ENCODE assay signal across 10 mouse cellular contexts in genomic region chr16:32668030-32668429, GRCm38 (mm10). TPM values are rescaled to one million over a fixed set of nuclear protein-coding genes. Genes with fewer than 3 reads are reported as not detected.
DNase-seq lines count a peak whose midpoint lies in the region; ATAC-seq and TF ChIP-seq lines count a peak whose summit lies in the region.
"Had no signal": no experiment of that assay in that cellular context is flagged by ENCODE, and none has a peak within 500 bp of the region (broad histone marks: within the 10 kb centered on the region; RNA-seq: fewer than 3 reads in every experiment).

No protein-coding gene starts in this region.

- peaks cover 4% of the 10 kb centered on the region for H3K36me3 ChIP-seq in heart, embryonic 15.5 days
- peaks cover 91% of the 10 kb centered on the region for H3K36me3 ChIP-seq in E14TG2a.4 (ENCODE audit: insufficient read depth, low read length)
- H3K36me3 ChIP-seq in stomach, postnatal 0 days (ENCODE audit: control insufficient read depth, insufficient read depth, low read length) = peaks cover 9% of the 10 kb centered on the region

- H3K4me2 ChIP-seq in heart, embryonic 15.5 days = no peak overlapping the region
- no peak overlapping the region for H3K4me2 ChIP-seq in stomach, postnatal 0 days (replicated peaks; ENCODE audit: low read depth)

- 70% methylated on average over 10 of the region's 10 CpGs for WGBS in heart, embryonic 15.5 days
- 73% methylated on average over 10 of the region's 10 CpGs for WGBS in stomach, postnatal 0 days

- intact Hi-C loops in heart, postnatal 25 days (cut with DNase I) = no loop called here

- H3K9me3 ChIP-seq in heart, embryonic 15.5 days (replicated peaks) = no peaks in the 10 kb centered on the region
- no peaks in the 10 kb centered on the region for H3K9me3 ChIP-seq in E14TG2a.4 (ENCODE audit: low read length)
- no peaks in the 10 kb centered on the region for H3K9me3 ChIP-seq in stomach, postnatal 0 days (ENCODE audit: control insufficient read depth, low read length)

- H3K27ac ChIP-seq in heart, embryonic 15.5 days = peak overlapping the region; percentile 33
- peak overlapping the region; percentile 80 for H3K27ac ChIP-seq in brown adipose tissue, adult 24 weeks (replicated peaks; ENCODE audit: low read depth, low read length)
- no peak overlapping the region for H3K27ac ChIP-seq in stomach, postnatal 0 days (replicated peaks)
- H3K27ac ChIP-seq: kidney, postnatal 0 days had no signal

- H3K4me1 ChIP-seq in heart, embryonic 15.5 days (replicated peaks) = peaks cover 84% of the 10 kb centered on the region
- H3K4me1 ChIP-seq in E14TG2a.4 (replicated peaks; ENCODE audit: low read depth, low read length) = peaks cover 100% of the 10 kb centered on the region
- peaks cover 38% of the 10 kb centered on the region for H3K4me1 ChIP-seq in brown adipose tissue, adult 24 weeks (ENCODE audit: control insufficient read depth, insufficient read depth, insufficient read length, low read length)
- peaks cover 9% of the 10 kb centered on the region for H3K4me1 ChIP-seq in stomach, postnatal 0 days (replicated peaks; ENCODE audit: control insufficient read depth, insufficient read depth)

- no peak for DNase-seq in heart, postnatal 25 days (ENCODE audit: low spot score)
- peak; percentile 13 for DNase-seq in stomach, postnatal 0 days (ENCODE audit: low spot score)
- DNase-seq: gastrocnemius, postnatal 10 days; midbrain, embryonic 14.5 days had no signal

- H3K9ac ChIP-seq in heart, embryonic 15.5 days = no peak overlapping the region
- no peak overlapping the region for H3K9ac ChIP-seq in stomach, postnatal 0 days (ENCODE audit: low read length)

- no peak overlapping the region for H3K4me3 ChIP-seq in heart, embryonic 15.5 days
- H3K4me3 ChIP-seq in E14TG2a.4 (replicated peaks; ENCODE audit: low read length) = peak overlapping the region; percentile 54
- H3K4me3 ChIP-seq in brown adipose tissue, adult 24 weeks (ENCODE audit: insufficient read depth, low read depth, low read length) = no peak overlapping the region
- H3K4me3 ChIP-seq in stomach, postnatal 0 days (ENCODE audit: low read depth, low read length) = no peak overlapping the region

- no peak for ATAC-seq in heart, embryonic 15.5 days (replicated peaks; ENCODE audit: insufficient number of reproducible peaks, insufficient read depth, low FRiP score, low read depth)
- no peak for ATAC-seq in stomach, postnatal 0 days (ENCODE audit: low FRiP score, low TSS enrichment)
- no peak for ATAC-seq in activated CD4-positive, CD25-positive, alpha-beta regulatory T cell, adult 4 months
- ATAC-seq in megakaryocyte-erythroid progenitor cell, adult 5-6 weeks (replicated peaks; ENCODE audit: low FRiP score, low TSS enrichment, poor library complexity, severe bottlenecking) = no peak

- TF ChIP-seq CTCF in E14TG2a.4 (conservative IDR thresholded peaks at IDR 0.05; ENCODE audit: low read length) = no peak
- TF ChIP-seq CTCF in stomach, postnatal 0 days (IDR thresholded peaks at IDR 0.05; ENCODE audit: low read depth) = no peak

- TF ChIP-seq EP300 in stomach, postnatal 0 days (optimal IDR thresholded peaks at IDR 0.05) = no peak

- no peaks in the 10 kb centered on the region for H3K27me3 ChIP-seq in heart, embryonic 15.5 days
- no peaks in the 10 kb centered on the region for H3K27me3 ChIP-seq in E14TG2a.4 (ENCODE audit: insufficient read depth, low read length)
- H3K27me3 ChIP-seq in stomach, postnatal 0 days (ENCODE audit: control insufficient read depth, insufficient read depth, low read length) = no peaks in the 10 kb centered on the region

RNA-seq across cellular contexts. Expression of gene Tnk2, which starts 24.4 kb away (rescaled TPM):
- 6.9 and 9.5 TPM in 2 replicates for polyA plus RNA-seq in heart, embryonic 15.5 days (2015; fragmentation: Nextera tagmentation; extraction: Ambion mirVana)
- 10 to 100 TPM; 20.9 to 24.7 TPM for total RNA-seq in heart, postnatal 25 days (2021)
- polyA plus RNA-seq in brown adipose tissue, adult 24 weeks (2012; ENCODE audit: insufficient read depth, insufficient read length, missing spikeins) = 18.7 and 24.1 TPM in 2 replicates
- 17.1 and 21.0 TPM in 2 replicates for polyA plus RNA-seq in stomach, postnatal 0 days (2015; fragmentation: Nextera tagmentation; extraction: Ambion mirVana)
- 10 to 100 TPM in 1 of 2 experiments, 1 to 10 TPM in 1; 5.6 to 10.3 TPM for polyA plus RNA-seq in activated CD4-positive, CD25-positive, alpha-beta regulatory T cell, adult 4 months (2017; shearing (Covaris generic))
- total RNA-seq in megakaryocyte-erythroid progenitor cell, adult 5-6 weeks (2014; fragmentation: Nextera tagmentation) = 45.7 and 54.4 TPM in 2 replicates
- total RNA-seq in megakaryocyte-erythroid progenitor cell, adult 5-6 weeks (2017) = 27.7 and 28.6 TPM in 2 replicates

RNA-seq across cellular contexts. Expression of gene Tfrc, which starts 59.3 kb away (rescaled TPM):
- 34.5 and 34.8 TPM in 2 replicates for polyA plus RNA-seq in heart, embryonic 15.5 days (2015; fragmentation: Nextera tagmentation; extraction: Ambion mirVana)
- total RNA-seq in heart, postnatal 25 days (2021) = 100 to 1,000 TPM; 168 to 194 TPM
- polyA plus RNA-seq in brown adipose tissue, adult 24 weeks (2012; ENCODE audit: insufficient read depth, insufficient read length, missing spikeins) = 13.7 and 27.0 TPM in 2 replicates
- polyA plus RNA-seq in stomach, postnatal 0 days (2015; fragmentation: Nextera tagmentation; extraction: Ambion mirVana) = 45.6 and 50.0 TPM in 2 replicates
- polyA plus RNA-seq in activated CD4-positive, CD25-positive, alpha-beta regulatory T cell, adult 4 months (2017; shearing (Covaris generic)) = 10 to 100 TPM; 19.2 to 22.1 TPM
- total RNA-seq in megakaryocyte-erythroid progenitor cell, adult 5-6 weeks (2014; fragmentation: Nextera tagmentation) = 316 and 327 TPM in 2 replicates
- total RNA-seq in megakaryocyte-erythroid progenitor cell, adult 5-6 weeks (2017) = 261 and 333 TPM in 2 replicates
